Mouse (Mus musculus) heart, embryonic 11.5 days (tissue): ENCODE results near the gene Olfr461. TPM values are rescaled to one million over a fixed set of nuclear protein-coding genes. Genes with fewer than 3 reads are reported as not detected.

ENCODE experiments used
- ATAC-seq: fragments of 200-750 bp; cut with Nextera tagmentation; replicated peaks from 2 replicates; pipeline ENCODE4 v1.8.0; 2017; ENCODE audit warnings: moderate library complexity; ENCODE audit not compliant: insufficient number of reproducible peaks, low FRiP score, low TSS enrichment
- H3K27ac ChIP-seq: fragments of 300-500 bp; sonication (generic); 2 replicates; pipeline ENCODE4 v1.5.1; 2014; ENCODE audit warnings: mild to moderate bottlenecking, low read depth, low read length
- H3K27me3 ChIP-seq: fragments of 300-500 bp; sonication (generic); 2 replicates; pipeline ENCODE4 v1.6.1; 2014; ENCODE audit warnings: mild to moderate bottlenecking, low read length, mixed read lengths; ENCODE audit not compliant: control insufficient read depth, insufficient read depth
- H3K36me3 ChIP-seq: fragments of 300-500 bp; sonication (generic); 2 replicates; pipeline ENCODE4 v1.6.1; 2014; ENCODE audit warnings: mild to moderate bottlenecking, low read length, moderate library complexity, mixed read lengths; ENCODE audit not compliant: control insufficient read depth, insufficient read depth
- H3K4me1 ChIP-seq: fragments of 300-500 bp; sonication (generic); 2 replicates; pipeline ENCODE4 v1.6.1; 2014; ENCODE audit warnings: low read length; ENCODE audit not compliant: control insufficient read depth, insufficient read depth
- H3K4me2 ChIP-seq: fragments of 300-500 bp; sonication (generic); 2 replicates; pipeline ENCODE4 v1.6.1; 2014; ENCODE audit warnings: mild to moderate bottlenecking, moderate library complexity
- H3K4me3 ChIP-seq: fragments of 300-500 bp; sonication (generic); 2 replicates; pipeline ENCODE4 v1.5.1; 2014; ENCODE audit warnings: low read depth, low read length
- H3K9ac ChIP-seq: fragments of 300-500 bp; sonication (generic); 2 replicates; pipeline ENCODE4 v1.6.1; 2014; ENCODE audit warnings: mild to moderate bottlenecking, low read depth, low read length, moderate library complexity
- H3K9me3 ChIP-seq: fragments of 300-500 bp; sonication (generic); replicated peaks from 2 replicates; pipeline ENCODE4 v1.6.1; 2016; ENCODE audit warnings: low read length; ENCODE audit not compliant: control insufficient read depth
- WGBS: fragments of 180-500 bp; shearing (Covaris S2); extraction: QIAGEN DNeasy Blood & Tissue Kit; methylation state at CpG from one replicate; pipeline ENCODE4 v1.1.7; 2014; ENCODE audit not compliant: insufficient replicate concordance; 5-methylcytosine and 5-hydroxymethylcytosine counted together
- polyA plus RNA-seq: library from polyadenylated mRNA; unstranded; fragments of >200 nt; fragmentation: Nextera tagmentation; extraction: Ambion mirVana; gene quantifications from 2 replicates; pipeline ENCODE4 v1.2.1, GENCODE M21; 2014

Gene Olfr461
- polyA plus RNA-seq, 1 experiment from 2014 or later: not detected

DNA sequence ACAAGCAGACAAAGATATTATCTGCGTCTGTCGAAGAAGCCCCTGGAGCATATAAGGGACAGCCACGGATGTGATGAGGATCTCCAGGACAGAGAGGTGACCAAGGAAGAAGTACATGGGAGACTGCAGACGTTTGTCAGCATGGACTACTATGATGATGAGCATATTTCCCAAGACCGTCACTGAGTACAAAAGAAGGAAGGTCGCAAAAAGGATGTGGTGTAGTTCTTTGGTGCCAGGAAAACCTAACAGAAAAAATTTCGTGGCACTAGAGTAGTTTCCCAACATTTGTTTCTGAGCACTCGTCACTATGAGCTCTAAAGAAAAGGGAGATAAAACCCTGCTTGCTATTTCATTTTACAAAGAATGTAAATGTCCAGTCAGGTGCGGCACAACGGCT lies 10.2 kb downstream of the Olfr461 start:
- no peaks in the 10 kb centered on the region for H3K9me3 ChIP-seq
- no peak for ATAC-seq
- H3K27me3 ChIP-seq: no peaks in the 10 kb centered on the region
- no peaks in the 10 kb centered on the region for H3K4me1 ChIP-seq
- no peak overlapping the region for H3K9ac ChIP-seq
- H3K27ac ChIP-seq: no peak overlapping the region
- no peak overlapping the region for H3K4me2 ChIP-seq
- no peak overlapping the region for H3K4me3 ChIP-seq
- H3K36me3 ChIP-seq: no peaks in the 10 kb centered on the region
- WGBS: 75% methylated on average over 10 of the region's 10 CpGs

DNA sequence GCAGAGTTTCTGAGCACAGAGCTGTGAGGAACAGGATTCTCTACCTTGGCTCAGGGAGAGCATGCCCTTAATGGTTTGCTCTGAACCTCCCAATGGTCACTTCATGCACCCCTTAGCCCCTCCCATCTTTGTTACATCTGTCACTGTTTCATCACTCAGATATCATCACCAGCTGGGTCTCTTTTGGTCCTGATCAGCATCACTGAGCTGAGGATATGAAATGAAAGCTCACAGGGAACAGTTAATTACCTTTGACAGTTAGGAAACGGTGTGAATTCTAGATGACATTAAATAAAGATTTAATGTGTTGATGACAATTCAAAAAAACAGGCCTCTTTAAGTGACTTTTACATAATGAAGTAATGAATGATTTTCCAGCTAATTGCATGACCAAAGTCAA lies 35.4 kb downstream of the Olfr461 start, which contains the start of gene Prss37:
Prss37 (minus strand) TSS at position 101 of the 400 bp plus-strand sequence.
- Histone ChIP-seq H3K27me3 (no peaks in the 10 kb centered on the region), H3K4me1 (no peaks in the 10 kb centered on the region), H3K9me3 (no peaks in the 10 kb centered on the region), H3K9ac (no peak within 1 kb of the TSS), H3K27ac (no peak within 1 kb of the TSS), H3K4me3 (no peak within 1 kb of the TSS), H3K4me2 (no peak within 1 kb of the TSS), H3K36me3 (no peaks in the 10 kb centered on the region)
- no peak for ATAC-seq
- 83% methylated on average over 1 of the region's 1 CpGs for WGBS

DNA sequence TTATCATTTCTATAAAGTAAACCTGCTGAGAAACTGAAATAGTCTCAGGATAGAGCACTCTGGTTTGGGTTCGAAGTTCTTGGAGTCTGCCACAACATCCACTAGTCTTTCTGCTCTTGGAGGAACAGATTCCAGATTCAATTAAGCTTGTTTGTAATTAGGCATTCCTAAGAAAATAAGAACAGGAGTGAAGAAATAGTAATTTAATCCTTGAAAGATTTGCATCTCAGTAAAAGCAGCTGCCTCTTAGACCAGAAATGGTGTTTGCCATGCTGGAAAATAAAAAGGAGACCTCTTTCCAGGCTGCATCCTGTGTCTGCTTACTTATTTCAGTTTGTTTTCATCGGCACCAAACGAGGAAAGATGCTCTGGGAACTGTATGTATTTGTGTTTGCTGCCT lies 61.6 kb downstream of the Olfr461 start, which contains the start of gene Tas2r108:
Tas2r108 (plus strand) TSS at position 301 of the 400 bp plus-strand sequence.
- ATAC-seq: no peak
- Histone ChIP-seq H3K4me1 (no peaks in the 10 kb centered on the region), H3K4me2 (no peak within 1 kb of the TSS), H3K4me3 (no peak within 1 kb of the TSS), H3K27me3 (no peaks in the 10 kb centered on the region), H3K9ac (no peak within 1 kb of the TSS), H3K27ac (no peak within 1 kb of the TSS), H3K36me3 (no peaks in the 10 kb centered on the region), H3K9me3 (no peaks in the 10 kb centered on the region)
- WGBS: 84% methylated on average over 3 of the region's 3 CpGs

Other genes starting within 250 kb of the Olfr461 start
- gene Agk, start 229.9 kb downstream of the Olfr461 start, polyA plus RNA-seq: 41.5 and 48.7 TPM in 2 replicates
- 3.4 and 3.7 TPM in 2 replicates for gene E330009J07Rik, start 118.9 kb downstream of the Olfr461 start, polyA plus RNA-seq
- not detected in 2 replicates for gene Wee2, start 116.0 kb downstream of the Olfr461 start, polyA plus RNA-seq
- gene Ssbp1, start 83.7 kb downstream of the Olfr461 start, polyA plus RNA-seq: 108 and 112 TPM in 2 replicates
- gene Tas2r137, start 63.8 kb downstream of the Olfr461 start, polyA plus RNA-seq: not detected in 2 replicates
- 0.31 TPM in 1 of 2 replicates, not detected in the other for gene Tas2r108, start 61.5 kb downstream of the Olfr461 start, polyA plus RNA-seq
- gene Prss37, start 35.5 kb downstream of the Olfr461 start, polyA plus RNA-seq: not detected in 2 replicates
- gene Olfr460, start 14.4 kb upstream of the Olfr461 start, polyA plus RNA-seq: 0.06 TPM in 1 of 2 replicates, not detected in the other
- 0.17 and 0.57 TPM in 2 replicates for gene Clec5a, start 30.8 kb upstream of the Olfr461 start, polyA plus RNA-seq
- not detected in 2 replicates for gene Tas2r138, start 58.3 kb upstream of the Olfr461 start, polyA plus RNA-seq
- gene Mgam, start 73.8 kb upstream of the Olfr461 start, polyA plus RNA-seq: 0.04 and 0.06 TPM in 2 replicates